Mouse (Mus musculus) adrenal gland, adult 8-10 months (tissue): ENCODE data around the gene Lepr. TPM values are rescaled to one million over a fixed set of nuclear protein-coding genes. Genes with fewer than 3 reads are reported as not detected.
"Not testable (repeated sequence)": the region's sequence is repeated elsewhere in the genome, so short reads cannot be mapped to it uniquely, and the experiment has no call there.

Source experiments
- DNase-seq: peaks from one replicate; pipeline ENCODE4 v3.0.0; 2022
- total RNA-seq, 4 experiments: library from RNA; stranded (reverse); gene quantifications; 2 replicates each; pipeline ENCODE4 v1.2.4; 2022

Gene Lepr
- total RNA-seq, 4 experiments from 2014 or later, result 15.9 to 17.0 (median 16.9) TPM

GRCm38 (mm10) chr4:101718991-101719580 is 1.9 kb downstream of the Lepr start:
- no peak for DNase-seq

- no peak for DNase-seq
Observed at GRCm38 (mm10) chr4:101721705-101722104, 4.5 kb downstream of the Lepr start.

DNA sequence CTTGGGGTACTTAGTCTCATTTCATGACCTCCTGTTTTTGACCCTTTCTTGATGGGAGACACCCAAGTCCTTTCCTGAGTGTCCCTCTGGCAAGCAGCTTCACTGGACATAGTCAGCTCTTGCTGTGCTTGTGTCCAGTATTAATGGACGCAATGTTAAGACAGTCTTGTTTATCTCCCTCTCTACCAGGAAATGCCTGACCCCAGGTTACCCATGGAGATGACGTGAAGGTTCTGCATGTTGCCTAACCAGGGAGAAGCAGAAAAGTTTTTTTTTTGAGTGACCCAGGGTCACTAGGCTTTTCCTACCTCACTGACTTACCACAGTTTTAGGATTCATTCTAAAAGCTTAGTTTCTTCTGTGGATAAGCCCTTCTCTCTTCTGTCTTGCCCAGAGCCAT is 24.8 kb downstream of the Lepr start:
- DNase-seq, result no peak

DNA sequence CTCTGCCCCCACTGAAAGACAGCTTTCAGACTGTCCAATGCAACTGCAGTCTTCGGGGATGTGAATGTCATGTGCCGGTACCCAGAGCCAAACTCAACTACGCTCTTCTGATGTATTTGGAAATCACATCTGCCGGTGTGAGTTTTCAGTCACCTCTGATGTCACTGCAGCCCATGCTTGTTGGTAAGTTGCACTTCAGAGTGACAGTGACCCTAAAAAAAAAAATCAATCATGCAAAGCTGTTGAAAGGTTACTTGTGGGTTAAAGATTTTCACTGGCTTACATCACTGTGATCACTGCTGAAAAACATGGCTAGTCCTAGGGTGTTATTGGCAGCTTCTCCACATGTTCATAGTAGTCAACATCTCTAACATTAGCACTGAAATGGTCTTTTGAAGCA is 28.3 kb downstream of the Lepr start:
- no peak for DNase-seq

DNA sequence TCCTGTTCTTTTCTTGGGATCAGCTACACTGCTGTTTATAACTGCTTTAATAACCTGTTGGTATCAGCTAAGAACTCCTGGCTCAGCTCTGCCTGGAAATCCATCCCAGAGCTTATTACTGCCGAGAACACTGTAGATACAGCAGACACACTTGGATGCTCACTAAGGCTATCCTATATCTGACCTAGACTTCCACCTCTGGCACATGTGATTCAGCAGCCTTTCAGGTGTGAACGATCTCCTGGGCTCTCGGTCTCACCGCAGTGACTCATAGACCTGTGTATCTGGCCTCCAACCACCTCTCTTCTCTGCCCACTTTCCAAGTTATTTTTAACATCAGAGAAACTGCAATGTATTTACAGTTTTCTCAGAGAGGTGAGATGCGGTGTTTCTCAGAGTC is 43.3 kb downstream of the Lepr start:
- DNase-seq, result no peak

DNA sequence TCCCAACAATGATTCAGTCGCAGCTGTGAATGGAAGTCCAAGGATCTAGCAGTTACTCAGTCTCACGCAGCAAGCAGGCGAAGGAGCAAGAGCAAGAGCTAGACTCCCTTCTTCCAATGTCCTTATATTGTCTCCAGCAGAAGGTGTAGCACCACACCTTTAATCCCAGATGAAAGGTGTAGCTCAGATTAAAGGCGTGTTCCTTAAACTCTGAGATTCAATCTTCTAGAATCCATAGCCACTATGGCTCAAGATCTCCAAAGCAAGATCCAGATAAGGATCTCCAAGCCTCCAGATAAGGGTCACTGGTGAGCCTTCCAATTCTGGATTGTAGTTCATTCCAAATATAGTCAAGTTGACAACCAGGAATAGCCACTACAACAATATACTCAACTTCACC is 126.7 kb downstream of the Lepr start, which contains the start of gene B020004J07Rik:
Gene B020004J07Rik, minus strand, starts transcription at position 101 of the 400 bp plus-strand sequence.
- DNase-seq, result not testable (repeated sequence)

DNA sequence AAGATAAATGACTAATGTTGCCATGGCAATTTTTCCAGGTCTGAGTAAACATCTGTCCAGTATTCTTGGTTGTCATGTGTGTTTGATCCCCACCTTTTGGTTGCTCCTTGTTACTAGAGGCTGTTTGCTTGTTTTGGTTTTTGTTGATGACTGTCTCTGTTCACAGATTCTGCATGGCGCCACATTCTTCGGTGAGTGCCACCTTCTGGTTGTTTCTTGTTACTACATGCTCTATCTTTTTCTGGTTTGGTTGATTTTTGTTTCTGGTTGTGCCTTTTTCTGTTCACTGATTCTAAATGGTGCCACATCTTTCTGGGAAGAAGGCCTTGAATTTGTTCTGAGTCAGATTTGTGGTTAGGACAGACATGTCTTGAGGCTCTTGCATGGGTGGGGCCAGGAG is 133.7 kb downstream of the Lepr start:
- DNase-seq, result no peak

DNA sequence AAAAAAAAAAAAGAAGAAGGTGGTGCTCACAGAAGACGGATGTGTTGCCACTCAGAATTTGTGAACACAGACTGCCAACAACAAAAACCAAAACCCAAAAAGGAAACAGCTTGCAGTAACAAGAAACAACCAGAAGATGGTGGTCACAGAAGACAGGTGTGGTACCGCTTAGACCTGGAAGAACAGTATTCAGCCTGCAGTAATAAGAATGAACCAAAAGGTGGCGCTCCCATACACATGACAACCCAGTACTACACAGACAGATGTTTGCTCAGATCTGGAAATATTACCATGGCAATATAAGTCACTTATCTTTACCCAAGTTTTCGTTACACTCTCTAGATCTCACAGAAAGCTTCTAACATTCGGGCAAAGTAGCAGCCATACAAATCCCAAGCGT is 143.7 kb downstream of the Lepr start:
- DNase-seq, result no peak

- DNase-seq, result no peak
Observed at GRCm38 (mm10) chr4:101862289-101862688, 145.1 kb downstream of the Lepr start.

Other genes starting within 250 kb of the Lepr start
- gene Dnajc6, start 220.8 kb upstream of the Lepr start, total RNA-seq, result 10 to 100 TPM in 2 of 4 experiments, 1 to 10 TPM in 2; 5.8 to 20.3 (median 11.7) TPM
- 10 to 100 TPM; 61.4 to 92.7 (median 75.5) TPM for gene Leprot, start 69.7 kb upstream of the Lepr start, total RNA-seq
- not detected for gene B020004J07Rik, start 126.6 kb downstream of the Lepr start, total RNA-seq
- not detected for gene C130073F10Rik, start 176.4 kb downstream of the Lepr start, total RNA-seq
- not detected for gene Gm12800, start 191.7 kb downstream of the Lepr start, total RNA-seq
- not detected for gene Gm12794, start 223.0 kb downstream of the Lepr start, total RNA-seq